In genomic region chr19:53851352-53851751, GRCm38 (mm10) we compare ENCODE assay signal across 9 mouse cellular contexts. TPM values are rescaled to one million over a fixed set of nuclear protein-coding genes. Genes with fewer than 3 reads are reported as not detected.
DNase-seq lines count a peak whose midpoint lies in the region; ATAC-seq lines count a peak whose summit lies in the region.
"Had no signal": no experiment of that assay in that cellular context is flagged by ENCODE, and none has a peak within 500 bp of the region (broad histone marks: within the 10 kb centered on the region; RNA-seq: fewer than 3 reads in every experiment).

No protein-coding gene starts in this region.

- no peaks in the 10 kb centered on the region for H3K27me3 ChIP-seq in heart, embryonic 15.5 days
- H3K27me3 ChIP-seq in forebrain, embryonic 12.5 days, result no peaks in the 10 kb centered on the region
- H3K27me3 ChIP-seq in limb, embryonic 13.5 days, result no peaks in the 10 kb centered on the region

- H3K4me2 ChIP-seq in heart, embryonic 15.5 days, result no peak overlapping the region
- H3K4me2 ChIP-seq in forebrain, embryonic 12.5 days, result peak overlapping the region; percentile 47; the same call in 1 of the 2 replicates
- no peak overlapping the region for H3K4me2 ChIP-seq in limb, embryonic 13.5 days (replicated peaks)

- no peaks in the 10 kb centered on the region for H3K9me3 ChIP-seq in heart, embryonic 15.5 days (replicated peaks)
- no peaks in the 10 kb centered on the region for H3K9me3 ChIP-seq in forebrain, embryonic 12.5 days
- H3K9me3 ChIP-seq in limb, embryonic 13.5 days, result no peaks in the 10 kb centered on the region

- H3K4me1 ChIP-seq in heart, embryonic 15.5 days (replicated peaks), result peaks cover 60% of the 10 kb centered on the region
- peaks cover 18% of the 10 kb centered on the region for H3K4me1 ChIP-seq in brown adipose tissue, adult 24 weeks (ENCODE audit: control insufficient read depth, insufficient read depth, insufficient read length, low read length)
- peaks cover 45% of the 10 kb centered on the region for H3K4me1 ChIP-seq in forebrain, embryonic 12.5 days
- peaks cover 45% of the 10 kb centered on the region for H3K4me1 ChIP-seq in limb, embryonic 13.5 days

- intact Hi-C loops in heart, postnatal 25 days (cut with DNase I), result no loop called here
- intact Hi-C loops in left cerebral cortex, postnatal 10 days (cut with DNase I), result loop anchor here (5.0 kb wide), 1 partner anchor 46 kb away; no protein-coding TSS in a partner anchor

- H3K9ac ChIP-seq in heart, embryonic 15.5 days, result no peak overlapping the region
- 0 out of 2 replicates have a peak overlapping the region, but pooled peaks have one; percentile 7 for H3K9ac ChIP-seq in forebrain, embryonic 12.5 days
- no peak overlapping the region for H3K9ac ChIP-seq in limb, embryonic 13.5 days

- H3K27ac ChIP-seq in heart, embryonic 15.5 days, result peak overlapping the region; percentile 72; the same call in 1 of the 2 replicates
- 0 out of 2 replicates have a peak overlapping the region, but pooled peaks have one; percentile 86 for H3K27ac ChIP-seq in brown adipose tissue, adult 24 weeks (replicated peaks; ENCODE audit: low read depth, low read length)
- H3K27ac ChIP-seq in forebrain, embryonic 12.5 days, result peak overlapping the region; percentile 96
- H3K27ac ChIP-seq in limb, embryonic 13.5 days, result peak overlapping the region; percentile 79

- H3K36me3 ChIP-seq in heart, embryonic 15.5 days, result peaks cover 9% of the 10 kb centered on the region; the same call in 1 of the 2 replicates
- no peaks in the 10 kb centered on the region for H3K36me3 ChIP-seq in forebrain, embryonic 12.5 days (replicated peaks)
- no peaks in the 10 kb centered on the region for H3K36me3 ChIP-seq in limb, embryonic 13.5 days

- 74% methylated on average over 13 of the region's 13 CpGs for WGBS in heart, embryonic 15.5 days
- 86% methylated on average over 13 of the region's 13 CpGs for WGBS in forebrain, embryonic 12.5 days
- WGBS in limb, embryonic 13.5 days, result 77% methylated on average over 13 of the region's 13 CpGs

- H3K4me3 ChIP-seq in heart, embryonic 15.5 days, result no peak overlapping the region
- H3K4me3 ChIP-seq in brown adipose tissue, adult 24 weeks (ENCODE audit: insufficient read depth, low read depth, low read length), result no peak overlapping the region
- H3K4me3 ChIP-seq in forebrain, embryonic 12.5 days (replicated peaks), result no peak overlapping the region
- H3K4me3 ChIP-seq in limb, embryonic 13.5 days, result no peak overlapping the region

- ATAC-seq in heart, embryonic 15.5 days (replicated peaks; ENCODE audit: insufficient number of reproducible peaks, insufficient read depth, low FRiP score, low read depth), result no peak
- no peak for ATAC-seq in forebrain, embryonic 12.5 days (ENCODE audit: low FRiP score)
- no peak for ATAC-seq in limb, embryonic 13.5 days (ENCODE audit: low FRiP score, low read depth)
- ATAC-seq in activated CD4-positive, CD25-positive, alpha-beta regulatory T cell, adult 4 months, result no peak

- no peak for DNase-seq in heart, postnatal 25 days (ENCODE audit: low spot score)
- no peak for DNase-seq in c-Kit-positive CD71-positive TER-119-positive erythroid progenitor cells, embryonic 14.5 days (ENCODE audit: low spot score)
- DNase-seq in left cerebral cortex, postnatal 10 days (ENCODE audit: extremely low spot score in 1 of 2, low spot score in 2 of 2), result no peak
- DNase-seq: right cerebral cortex, postnatal 14 days had no signal

RNA-seq across cellular contexts. Expression of gene Pdcd4, which starts 40.7 kb away (rescaled TPM):
- polyA plus RNA-seq in heart, embryonic 15.5 days (2015; fragmentation: Nextera tagmentation; extraction: Ambion mirVana), result 35.9 and 38.2 TPM in 2 replicates
- total RNA-seq in heart, postnatal 25 days (2021), result 10 to 100 TPM; 20.9 to 25.1 TPM
- 32.7 and 33.8 TPM in 2 replicates for polyA plus RNA-seq in brown adipose tissue, adult 24 weeks (2012; ENCODE audit: insufficient read depth, insufficient read length, missing spikeins)
- polyA plus RNA-seq in forebrain, embryonic 12.5 days (2016; fragmentation: Nextera tagmentation; extraction: Ambion mirVana), result 110 and 111 TPM in 2 replicates
- polyA plus RNA-seq in limb, embryonic 13.5 days (2015; fragmentation: Nextera tagmentation; extraction: Ambion mirVana), result 119 and 120 TPM in 2 replicates
- polyA plus RNA-seq in activated CD4-positive, CD25-positive, alpha-beta regulatory T cell, adult 4 months (2017; shearing (Covaris generic)), result 100 to 1,000 TPM; 479 to 707 TPM
- total RNA-seq in left cerebral cortex, postnatal 10 days (2021), result 100 to 1,000 TPM in 1 of 2 experiments, 10 to 100 TPM in 1; 92.7 to 103 TPM
